Mouse (Mus musculus): ENCODE measurements around the gene Actr6. TPM values are rescaled to one million over a fixed set of nuclear protein-coding genes. Genes with fewer than 3 reads are reported as not detected.
A peak's percentile ranks its signal among the peaks of the same experiment; 100 is the strongest.

Gene Actr6
- 27.4 and 31.6 TPM in 2 replicates for polyA plus RNA-seq (2015; fragmentation: Nextera tagmentation; extraction: Ambion mirVana)

- no peaks in the 10 kb centered on the region for H3K36me3 ChIP-seq (ENCODE audit: insufficient read depth, low read length)
- peak; percentile 99 for ATAC-seq (ENCODE audit: low FRiP score, low TSS enrichment)
- peak within 1 kb of the TSS; percentile 85 for H3K4me2 ChIP-seq (replicated peaks; ENCODE audit: low read depth, low read length)
- peak within 1 kb of the TSS; percentile 77 for H3K4me3 ChIP-seq (ENCODE audit: low read length)
- peaks cover 9% of the 10 kb centered on the region for H3K4me1 ChIP-seq (ENCODE audit: insufficient read depth, low read length)
- H3K27me3 ChIP-seq (ENCODE audit: insufficient read depth, low read length) = no peaks in the 10 kb centered on the region; the same call in 1 of the 2 replicates
- no peaks in the 10 kb centered on the region for H3K9me3 ChIP-seq (ENCODE audit: low read length)
- peak within 1 kb of the TSS; percentile 31; the same call in 1 of the 2 replicates for H3K27ac ChIP-seq (ENCODE audit: low read length)
- WGBS = under 1% methylated on average over 49 of the region's 49 CpGs
- H3K9ac ChIP-seq (replicated peaks; ENCODE audit: low read length) = peak within 1 kb of the TSS; percentile 58
Observed at GRCm38 (mm10) chr10:89732001-89732794, at the start of gene Actr6. Actr6 (minus strand) TSS chr10:89732295.

DNA sequence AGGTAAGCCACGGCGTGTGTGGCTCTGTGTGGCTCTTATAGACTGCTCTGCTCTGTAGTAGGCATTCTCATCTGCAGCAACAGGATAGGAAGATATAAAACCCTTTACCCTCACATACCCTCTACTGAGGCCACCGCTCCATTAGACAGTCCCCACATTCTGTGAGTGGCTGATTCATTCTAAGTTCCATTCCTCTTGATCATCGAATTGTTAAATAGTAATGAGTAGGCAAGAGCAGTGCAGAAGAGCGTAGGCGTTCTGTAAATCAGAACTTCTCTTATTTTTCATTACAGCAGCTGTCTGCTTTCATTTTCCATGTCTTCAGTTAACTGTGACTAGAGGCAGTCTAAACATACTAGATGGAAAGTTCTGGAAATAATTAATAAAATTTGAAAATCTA lies 43.9 kb upstream of the Actr6 start:
- WGBS = 95% methylated on average over 6 of the region's 6 CpGs
- no peak overlapping the region for H3K9ac ChIP-seq (replicated peaks; ENCODE audit: low read length)

GRCm38 (mm10) chr10:89771894-89772293 lies 39.8 kb upstream of the Actr6 start:
- Histone ChIP-seq H3K36me3 (ENCODE audit: insufficient read depth, low read length) (no peaks in the 10 kb centered on the region), H3K9me3 (ENCODE audit: low read length) (no peaks in the 10 kb centered on the region), H3K27ac (ENCODE audit: low read length) (no peak overlapping the region), H3K9ac (replicated peaks; ENCODE audit: low read length) (no peak overlapping the region), H3K4me2 (replicated peaks; ENCODE audit: low read depth, low read length) (no peak overlapping the region), H3K27me3 (ENCODE audit: insufficient read depth, low read length) (no peaks in the 10 kb centered on the region), H3K4me1 (ENCODE audit: insufficient read depth, low read length) (peaks cover 10% of the 10 kb centered on the region; the same call in 1 of the 2 replicates), H3K4me3 (ENCODE audit: low read length) (no peak overlapping the region)
- 46% methylated on average over 2 of the region's 2 CpGs for WGBS
- ATAC-seq (ENCODE audit: low FRiP score, low TSS enrichment) = no peak

More for the DNA sequence above, 43.9 kb upstream of the Actr6 start:
- H3K27me3 ChIP-seq (ENCODE audit: insufficient read depth, low read length) = no peaks in the 10 kb centered on the region
- H3K36me3 ChIP-seq (ENCODE audit: insufficient read depth, low read length) = peaks cover 8% of the 10 kb centered on the region
- H3K9me3 ChIP-seq (ENCODE audit: low read length) = no peaks in the 10 kb centered on the region
- no peak for ATAC-seq (ENCODE audit: low FRiP score, low TSS enrichment)
- H3K4me3 ChIP-seq (ENCODE audit: low read length) = no peak overlapping the region
- no peak overlapping the region for H3K27ac ChIP-seq (ENCODE audit: low read length)
- no peaks in the 10 kb centered on the region for H3K4me1 ChIP-seq (ENCODE audit: insufficient read depth, low read length)
- H3K4me2 ChIP-seq (replicated peaks; ENCODE audit: low read depth, low read length) = no peak overlapping the region

DNA sequence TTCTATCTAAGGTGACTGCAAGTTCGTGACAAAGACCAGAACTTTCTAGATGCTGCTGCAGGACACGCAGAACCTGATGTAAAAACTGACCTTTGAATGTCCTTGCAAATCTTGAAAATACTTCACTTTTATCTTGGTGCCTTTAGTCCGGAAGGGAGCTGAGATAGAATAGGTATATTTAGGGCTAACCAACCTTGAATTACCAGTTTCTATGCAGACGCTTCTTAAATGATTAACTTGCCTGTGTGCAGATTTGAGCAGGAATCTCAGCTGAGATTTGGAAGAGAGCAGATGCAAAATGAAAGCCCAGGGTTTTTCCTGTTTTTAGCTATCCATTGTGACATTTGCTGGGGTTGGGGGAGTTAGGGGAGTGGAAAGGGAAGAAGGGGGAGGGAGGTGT lies 37.0 kb upstream of the Actr6 start:
- peak; percentile 55; the same call in 1 of the 2 replicates for ATAC-seq (ENCODE audit: low FRiP score, low TSS enrichment)
- 64% methylated on average over 4 of the region's 4 CpGs for WGBS
- H3K27ac ChIP-seq (ENCODE audit: low read length) = peak overlapping the region; percentile 75
- no peaks in the 10 kb centered on the region for H3K36me3 ChIP-seq (ENCODE audit: insufficient read depth, low read length)
- H3K4me1 ChIP-seq (ENCODE audit: insufficient read depth, low read length) = peaks cover 16% of the 10 kb centered on the region; the same call in 1 of the 2 replicates
- no peak overlapping the region for H3K4me3 ChIP-seq (ENCODE audit: low read length)
- H3K9ac ChIP-seq (replicated peaks; ENCODE audit: low read length) = no peak overlapping the region
- no peaks in the 10 kb centered on the region for H3K27me3 ChIP-seq (ENCODE audit: insufficient read depth, low read length)
- no peaks in the 10 kb centered on the region for H3K9me3 ChIP-seq (ENCODE audit: low read length)
- peak overlapping the region; percentile 13 for H3K4me2 ChIP-seq (replicated peaks; ENCODE audit: low read depth, low read length)

DNA sequence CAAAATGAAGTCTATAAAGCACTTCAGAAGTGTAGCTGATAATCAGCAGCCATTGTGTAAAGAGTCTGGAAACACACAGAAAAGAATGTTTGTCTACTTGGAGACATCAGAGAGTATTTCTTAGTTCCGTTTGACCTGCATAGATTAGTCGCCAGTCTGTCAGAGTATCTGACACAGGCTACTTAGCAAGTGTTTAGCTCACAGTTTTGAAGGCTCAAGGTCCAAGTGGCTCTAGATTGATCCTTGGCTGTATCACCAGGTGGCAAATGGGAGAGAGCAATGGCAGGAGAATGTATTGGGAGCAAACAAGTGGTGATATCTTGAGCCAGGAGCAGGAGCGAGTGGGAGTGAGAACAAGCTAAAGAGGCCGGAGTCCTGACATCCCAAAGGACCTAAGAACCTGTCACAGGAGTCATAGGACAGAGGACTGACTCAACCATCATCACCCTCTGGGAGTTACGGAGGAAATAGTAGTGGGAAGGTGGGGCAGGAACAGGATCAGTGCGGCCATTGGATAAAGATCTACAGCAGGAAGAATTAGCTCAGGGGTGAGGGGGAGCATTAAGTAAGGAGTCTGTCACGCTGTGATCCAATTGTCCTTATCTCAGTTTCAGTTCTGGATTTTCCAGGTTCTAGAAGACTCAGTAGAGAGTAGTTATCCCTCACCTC lies 36.4 kb upstream of the Actr6 start:
- peak overlapping the region; percentile 13 for H3K4me2 ChIP-seq (replicated peaks; ENCODE audit: low read depth, low read length)
- H3K4me1 ChIP-seq (ENCODE audit: insufficient read depth, low read length) = peaks cover 18% of the 10 kb centered on the region; the same call in 1 of the 2 replicates
- no peaks in the 10 kb centered on the region for H3K36me3 ChIP-seq (ENCODE audit: insufficient read depth, low read length)
- H3K27me3 ChIP-seq (ENCODE audit: insufficient read depth, low read length) = no peaks in the 10 kb centered on the region
- no peaks in the 10 kb centered on the region for H3K9me3 ChIP-seq (ENCODE audit: low read length)
- H3K9ac ChIP-seq (replicated peaks; ENCODE audit: low read length) = no peak overlapping the region
- peak; percentile 60; the same call in 1 of the 2 replicates for ATAC-seq (ENCODE audit: low FRiP score, low TSS enrichment)
- no peak overlapping the region for H3K4me3 ChIP-seq (ENCODE audit: low read length)
- peak overlapping the region; percentile 75 for H3K27ac ChIP-seq (ENCODE audit: low read length)
- WGBS = 73% methylated on average over 7 of the region's 7 CpGs

DNA sequence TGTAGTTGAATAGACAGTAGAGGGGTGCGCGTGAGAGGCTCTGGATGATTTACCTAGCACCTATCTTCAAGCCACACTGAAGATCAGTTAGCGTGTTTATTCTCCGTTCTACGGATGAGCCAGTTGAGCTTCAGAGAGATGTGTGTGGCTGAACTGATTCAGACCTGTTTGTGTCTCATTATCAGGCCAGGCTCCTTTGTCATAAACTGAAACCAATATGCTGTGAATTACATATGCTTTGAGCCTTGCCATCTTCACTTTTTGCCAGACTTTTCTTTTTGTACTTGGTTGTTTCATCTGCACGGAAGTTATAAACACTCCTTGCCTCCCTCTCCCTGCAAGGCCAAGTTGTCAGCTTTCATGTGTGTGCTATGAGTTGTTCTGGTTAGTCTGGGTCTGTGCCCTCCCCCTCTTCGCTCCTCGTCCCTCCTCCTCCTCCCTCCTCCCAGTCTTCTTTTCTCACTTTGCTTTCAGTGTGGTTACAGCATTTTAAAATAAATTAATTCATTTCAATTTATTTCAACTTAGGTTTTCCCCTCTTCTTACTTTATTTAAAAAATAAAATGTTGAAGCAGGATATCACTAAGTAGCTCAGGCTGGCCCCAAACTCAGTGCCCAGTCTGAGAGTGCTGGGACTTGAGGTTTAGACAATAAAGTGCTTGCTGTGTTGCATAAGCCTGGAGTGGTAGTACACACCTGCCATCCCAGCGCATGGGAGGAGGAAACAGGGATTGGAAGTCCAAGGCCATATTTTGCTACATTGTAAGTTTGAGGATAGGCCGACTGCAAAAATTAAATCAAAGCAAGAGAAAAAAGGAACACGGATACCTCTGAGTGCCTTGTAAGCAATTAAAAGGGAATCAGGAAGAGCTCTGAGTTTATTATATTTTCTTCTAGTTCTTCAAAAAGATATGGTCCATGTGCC lies 34.0 kb upstream of the Actr6 start:
- H3K27me3 ChIP-seq (ENCODE audit: insufficient read depth, low read length) = no peaks in the 10 kb centered on the region
- WGBS = 87% methylated on average over 11 of the region's 11 CpGs
- H3K9me3 ChIP-seq (ENCODE audit: low read length) = no peaks in the 10 kb centered on the region
- no peak overlapping the region for H3K27ac ChIP-seq (ENCODE audit: low read length)
- H3K4me3 ChIP-seq (ENCODE audit: low read length) = no peak overlapping the region
- H3K4me1 ChIP-seq (ENCODE audit: insufficient read depth, low read length) = peaks cover 18% of the 10 kb centered on the region; the same call in 1 of the 2 replicates
- no peak overlapping the region for H3K9ac ChIP-seq (replicated peaks; ENCODE audit: low read length)
- H3K4me2 ChIP-seq (replicated peaks; ENCODE audit: low read depth, low read length) = no peak overlapping the region
- no peaks in the 10 kb centered on the region for H3K36me3 ChIP-seq (ENCODE audit: insufficient read depth, low read length)
- ATAC-seq (ENCODE audit: low FRiP score, low TSS enrichment) = no peak

GRCm38 (mm10) chr10:89764457-89765121 lies 32.5 kb upstream of the Actr6 start:
- 72% methylated on average over 9 of the region's 9 CpGs for WGBS
- Histone ChIP-seq H3K9ac (replicated peaks; ENCODE audit: low read length) (no peak overlapping the region), H3K27me3 (ENCODE audit: insufficient read depth, low read length) (no peaks in the 10 kb centered on the region), H3K27ac (ENCODE audit: low read length) (no peak overlapping the region), H3K36me3 (ENCODE audit: insufficient read depth, low read length) (no peaks in the 10 kb centered on the region), H3K4me3 (ENCODE audit: low read length) (no peak overlapping the region), H3K4me2 (replicated peaks; ENCODE audit: low read depth, low read length) (no peak overlapping the region), H3K9me3 (ENCODE audit: low read length) (no peaks in the 10 kb centered on the region), H3K4me1 (ENCODE audit: insufficient read depth, low read length) (peaks cover 16% of the 10 kb centered on the region; the same call in 1 of the 2 replicates)
- ATAC-seq (ENCODE audit: low FRiP score, low TSS enrichment) = no peak

DNA sequence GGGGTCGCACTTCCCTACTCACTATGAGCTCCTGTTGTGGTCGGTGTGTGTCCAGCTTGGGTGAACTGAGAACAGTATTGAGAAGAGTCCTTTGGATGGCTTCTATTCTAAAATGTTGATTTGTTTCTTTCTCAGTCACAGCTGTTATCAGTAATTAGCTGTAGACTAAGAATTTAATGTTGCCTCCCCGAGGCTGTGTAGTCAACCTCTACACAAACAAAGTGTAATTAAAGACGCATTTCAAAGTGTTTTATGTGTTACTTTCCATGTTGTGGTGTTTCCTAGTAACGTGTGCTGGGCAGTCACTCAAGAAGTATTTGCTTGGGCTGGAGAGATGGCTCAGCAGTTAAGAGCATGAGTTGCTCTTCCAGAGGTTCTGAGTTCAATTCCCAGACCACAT lies 28.7 kb upstream of the Actr6 start:
- Histone ChIP-seq H3K27ac (ENCODE audit: low read length) (no peak overlapping the region), H3K27me3 (ENCODE audit: insufficient read depth, low read length) (no peaks in the 10 kb centered on the region), H3K36me3 (ENCODE audit: insufficient read depth, low read length) (no peaks in the 10 kb centered on the region; the same call in 1 of the 2 replicates), H3K4me1 (ENCODE audit: insufficient read depth, low read length) (peaks cover 8% of the 10 kb centered on the region; the same call in 1 of the 2 replicates), H3K4me3 (ENCODE audit: low read length) (no peak overlapping the region), H3K9me3 (ENCODE audit: low read length) (no peaks in the 10 kb centered on the region), H3K4me2 (replicated peaks; ENCODE audit: low read depth, low read length) (no peak overlapping the region), H3K9ac (replicated peaks; ENCODE audit: low read length) (no peak overlapping the region)
- no peak for ATAC-seq (ENCODE audit: low FRiP score, low TSS enrichment)
- 54% methylated on average over 5 of the region's 5 CpGs for WGBS

DNA sequence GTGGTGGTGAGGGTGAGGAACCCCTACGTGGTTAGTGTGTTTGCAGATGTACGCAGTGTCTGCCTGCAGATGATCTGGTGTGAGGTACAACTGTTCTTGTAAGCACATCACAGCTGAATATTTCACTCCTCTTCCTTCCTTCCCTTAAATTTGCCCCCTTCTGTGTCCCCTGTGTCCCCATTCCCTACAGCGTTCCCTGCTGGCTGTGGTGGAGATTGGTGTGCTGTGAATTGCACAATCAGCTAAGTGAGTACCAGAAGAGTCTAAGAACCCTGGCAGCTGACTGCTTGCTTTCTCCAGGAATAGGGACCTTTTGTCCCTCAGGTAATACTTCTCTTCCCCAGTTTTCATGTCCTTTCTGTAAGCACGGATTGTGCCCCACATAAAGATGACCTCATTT lies 23.1 kb upstream of the Actr6 start:
- Histone ChIP-seq H3K4me3 (ENCODE audit: low read length) (no peak overlapping the region), H3K4me2 (replicated peaks; ENCODE audit: low read depth, low read length) (no peak overlapping the region), H3K4me1 (ENCODE audit: insufficient read depth, low read length) (peaks cover 10% of the 10 kb centered on the region; the same call in 1 of the 2 replicates), H3K36me3 (ENCODE audit: insufficient read depth, low read length) (no peaks in the 10 kb centered on the region; the same call in 1 of the 2 replicates), H3K9me3 (ENCODE audit: low read length) (no peaks in the 10 kb centered on the region), H3K27me3 (ENCODE audit: insufficient read depth, low read length) (no peaks in the 10 kb centered on the region), H3K27ac (ENCODE audit: low read length) (no peak overlapping the region), H3K9ac (replicated peaks; ENCODE audit: low read length) (no peak overlapping the region)
- no peak for ATAC-seq (ENCODE audit: low FRiP score, low TSS enrichment)
- 86% methylated on average over 4 of the region's 4 CpGs for WGBS

All from kidney, embryonic 16.5 days (tissue).